Mouse (Mus musculus) thymus, adult 2 months (tissue): Measurements from ENCODE around the gene Ccdc148.

Experiments used
- CTCF ChIP-seq: fragments of 200-500 bp; IDR thresholded peaks from 2 replicates; pipeline ENCODE4 v1.5.1; 2012; ENCODE audit warnings: mild to moderate bottlenecking, control low read depth, low read length, moderate library complexity, borderline replicate concordance; ENCODE audit not compliant: control insufficient read depth, poor library complexity, insufficient read depth; ENCODE audit errors: extremely low read depth
- POLR2A ChIP-seq: fragments of 200-500 bp; IDR thresholded peaks from 2 replicates; pipeline ENCODE4 v1.6.1; 2012; ENCODE audit warnings: mild to moderate bottlenecking, low read length, control low read depth, moderate library complexity; ENCODE audit not compliant: control insufficient read depth, poor library complexity, insufficient read depth; ENCODE audit errors: extremely low read depth

- TF ChIP-seq CTCF, result no peak
- TF ChIP-seq POLR2A, result no peak
Observed at GRCm38 (mm10) chr2:58906814-58907516, 253.5 kb downstream of the Ccdc148 start.
